Mouse (Mus musculus) MEL (cell line): Measurements from ENCODE around the gene Slc22a20. TPM values are rescaled to one million over a fixed set of nuclear protein-coding genes. Genes with fewer than 3 reads are reported as not detected.

Experiments
- DNase-seq: peaks from one replicate; pipeline ENCODE4 v3.0.0; 2011; ENCODE audit warnings: low read depth, low spot score
- H3K27ac ChIP-seq: 2 replicates; pipeline ENCODE4 v1.5.1; 2012; ENCODE audit warnings: low read depth, mild to moderate bottlenecking, control low read depth, low read length, moderate library complexity; ENCODE audit not compliant: control insufficient read depth
- H3K27me3 ChIP-seq, 2 experiments: fragments of 150-350 bp in 1 of 2; sonication (generic) in 1 of 2; 2 replicates each; pipeline ENCODE4 v1.6.1; 2012; ENCODE audit warnings: low read length in 2 of 2, mild to moderate bottlenecking in 2 of 2, improper control_type of control experiment in 1 of 2, moderate library complexity in 1 of 2; ENCODE audit not compliant: insufficient read depth in 2 of 2, control insufficient read depth in 1 of 2
- H3K36me3 ChIP-seq, 2 experiments: 2 replicates each; pipeline ENCODE4 v1.6.1; 2012 to 2014; ENCODE audit warnings: low read length in 2 of 2, improper control_type of control experiment in 1 of 2, inconsistent platforms in 1 of 2, mild to moderate bottlenecking in 1 of 2; ENCODE audit not compliant: insufficient read depth in 2 of 2, control insufficient read depth in 1 of 2
- H3K4me1 ChIP-seq, 2 experiments: fragments of 150-350 bp in 1 of 2; sonication (generic) in 1 of 2; 2 replicates each; pipeline ENCODE4 v1.6.1; 2012; ENCODE audit warnings: low read length in 2 of 2, improper control_type of control experiment in 1 of 2, mild to moderate bottlenecking in 1 of 2; ENCODE audit not compliant: insufficient read depth in 2 of 2, control insufficient read depth in 1 of 2
- H3K4me3 ChIP-seq, 2 experiments: fragments of 150-350 bp in 1 of 2; sonication (generic) in 1 of 2; 2 replicates each; pipeline ENCODE4 v1.5.1; 2012; ENCODE audit warnings: low read depth in 2 of 2, low read length in 2 of 2, mild to moderate bottlenecking in 2 of 2, moderate library complexity in 2 of 2, control low read depth in 1 of 2, improper control_type of control experiment in 1 of 2; ENCODE audit not compliant: control insufficient read depth in 1 of 2, insufficient read depth in 1 of 2
- H3K79me2 ChIP-seq: 2 replicates; pipeline ENCODE4 v1.6.1; 2012; ENCODE audit warnings: mild to moderate bottlenecking, low read length, moderate library complexity; ENCODE audit not compliant: control insufficient read depth, poor library complexity, insufficient read depth
- H3K9ac ChIP-seq: 2 replicates; pipeline ENCODE4 v1.6.1; 2012; ENCODE audit warnings: low read depth, mild to moderate bottlenecking, control low read depth, low read length, moderate library complexity; ENCODE audit not compliant: control insufficient read depth, poor library complexity, severe bottlenecking
- H3K9me3 ChIP-seq: fragments of 150-350 bp; sonication (generic); replicated peaks from 2 replicates; pipeline ENCODE4 v1.6.1; 2012; ENCODE audit warnings: mild to moderate bottlenecking, low read length, improper control_type of control experiment, moderate library complexity; ENCODE audit not compliant: insufficient read depth
- E2F4 ChIP-seq: IDR thresholded peaks from 2 replicates; pipeline ENCODE4 v1.6.1; 2011; ENCODE audit warnings: low read depth, low read length, improper control_type of control experiment, borderline replicate concordance
- EP300 ChIP-seq, 2 experiments: IDR thresholded peaks; 2 replicates each; pipeline ENCODE4 v1.6.1; 2011; ENCODE audit warnings: improper control_type of control experiment in 2 of 2, low read length in 2 of 2, low read depth in 1 of 2, mild to moderate bottlenecking in 1 of 2
- ETS1 ChIP-seq: IDR thresholded peaks from 2 replicates; pipeline ENCODE4 v1.6.1; 2012; ENCODE audit warnings: low read depth, mild to moderate bottlenecking, inconsistent platforms, low read length, improper control_type of control experiment, moderate library complexity
- GABPA ChIP-seq: IDR thresholded peaks from 2 replicates; pipeline ENCODE4 v1.6.1; 2012; ENCODE audit warnings: low read depth, mild to moderate bottlenecking, inconsistent platforms, low read length, improper control_type of control experiment, moderate library complexity
- KAT2A ChIP-seq: conservative IDR thresholded peaks from 2 replicates; pipeline ENCODE4 v1.6.1; 2012; ENCODE audit warnings: low read depth, low read length, improper control_type of control experiment, inconsistent platforms
- MAFK ChIP-seq: IDR thresholded peaks from 2 replicates; pipeline ENCODE4 v1.6.1; 2011; ENCODE audit warnings: low read depth, mild to moderate bottlenecking, low read length, improper control_type of control experiment, borderline replicate concordance
- MAX ChIP-seq: IDR thresholded peaks from 2 replicates; pipeline ENCODE4 v1.6.1; 2011; ENCODE audit warnings: low read length, improper control_type of control experiment
- MAZ ChIP-seq: IDR thresholded peaks from 2 replicates; pipeline ENCODE4 v1.6.1; 2012; ENCODE audit warnings: low read depth, mild to moderate bottlenecking, inconsistent platforms, low read length, improper control_type of control experiment
- MXI1 ChIP-seq: IDR thresholded peaks from 2 replicates; pipeline ENCODE4 v1.6.1; 2011; ENCODE audit warnings: mild to moderate bottlenecking, low read depth, low read length, improper control_type of control experiment
- MYB ChIP-seq: IDR thresholded peaks from 2 replicates; pipeline ENCODE4 v1.6.1; 2011; ENCODE audit warnings: mild to moderate bottlenecking, low read depth, low read length, improper control_type of control experiment
- NELFE ChIP-seq: IDR thresholded peaks from 2 replicates; pipeline ENCODE4 v1.6.1; 2011; ENCODE audit warnings: low read depth, low read length, improper control_type of control experiment
- NRF1 ChIP-seq: IDR thresholded peaks from 2 replicates; pipeline ENCODE4 v1.6.1; 2014; ENCODE audit warnings: low read depth, mild to moderate bottlenecking, inconsistent platforms, low read length, improper control_type of control experiment, moderate library complexity; ENCODE audit not compliant: poor library complexity, insufficient read depth, severe bottlenecking
- POLR2AphosphoS5 ChIP-seq: IDR thresholded peaks from 2 replicates; pipeline ENCODE4 v1.6.1; 2012; ENCODE audit warnings: low read depth, borderline replicate concordance, mild to moderate bottlenecking, inconsistent platforms, low read length, moderate library complexity, mixed read lengths
- RCOR1 ChIP-seq: IDR thresholded peaks from 2 replicates; pipeline ENCODE4 v1.6.1; 2012; ENCODE audit warnings: low read depth, mild to moderate bottlenecking, inconsistent platforms, low read length, improper control_type of control experiment
- SMC3 ChIP-seq: IDR thresholded peaks from 2 replicates; pipeline ENCODE4 v1.6.1; 2011; ENCODE audit warnings: low read depth, low read length, improper control_type of control experiment
- TAL1 ChIP-seq: IDR thresholded peaks from 2 replicates; pipeline ENCODE4 v1.6.1; 2012; ENCODE audit warnings: mild to moderate bottlenecking, inconsistent platforms, low read length, moderate library complexity, mixed read lengths
- TCF12 ChIP-seq: IDR thresholded peaks from 2 replicates; pipeline ENCODE4 v1.6.1; 2014; ENCODE audit warnings: low read depth, mild to moderate bottlenecking, inconsistent platforms, low read length, improper control_type of control experiment, moderate library complexity
- USF1 ChIP-seq: IDR thresholded peaks from 2 replicates; pipeline ENCODE4 v1.6.1; 2014; ENCODE audit warnings: low read depth, mild to moderate bottlenecking, inconsistent platforms, low read length, improper control_type of control experiment, moderate library complexity
- USF2 ChIP-seq, 2 experiments: IDR thresholded peaks; 2 replicates each; pipeline ENCODE4 v1.6.1; 2011 to 2012; ENCODE audit warnings: improper control_type of control experiment in 2 of 2, low read length in 2 of 2, borderline replicate concordance in 1 of 2, inconsistent platforms in 1 of 2, low read depth in 1 of 2, mild to moderate bottlenecking in 1 of 2; ENCODE audit not compliant: insufficient read depth in 1 of 2
- ZNF384 ChIP-seq: IDR thresholded peaks from 2 replicates; pipeline ENCODE4 v1.6.1; 2012; ENCODE audit warnings: low read depth, mild to moderate bottlenecking, inconsistent platforms, low read length, improper control_type of control experiment
- polyA plus RNA-seq, 2 experiments: library from polyadenylated mRNA; stranded (reverse) in 1 of 2; unstranded in 1 of 2; fragments of >175 nt in 1 of 2; fragments of >200 nt in 1 of 2; gene quantifications; 2 replicates each; pipeline versions ENCODE4 v1.2.1 to v1.2.4; 2012; ENCODE audit warnings: low replicate concordance in 2 of 2, low read depth in 1 of 2; ENCODE audit not compliant: insufficient read length in 2 of 2, insufficient read depth in 1 of 2, missing spikeins in 1 of 2
- total RNA-seq: library from RNA; depleted of rRNA; stranded (reverse); fragments of 300-350 nt; gene quantifications from 2 replicates; pipeline ENCODE4 v1.2.3, GENCODE M21; 2012

Gene Slc22a20
- total and polyA plus RNA-seq, 3 experiments: not detected

- TF ChIP-seq USF2 (IDR thresholded peaks at IDR 0.05; ENCODE audit: borderline replicate concordance in 1 of 2, insufficient read depth in 1 of 2, low read depth in 1 of 2, low read length in 2 of 2): no peak
These were observed 5.5 kb downstream of the Slc22a20 start (continued) for GRCm38 (mm10) chr19:5980477-5980876.

GRCm38 (mm10) chr19:5977717-5978116 lies 8.2 kb downstream of the Slc22a20 start:
- TF ChIP-seq POLR2AphosphoS5: no peak
- TF ChIP-seq GABPA: no peak
- no peak for TF ChIP-seq RCOR1
- TF ChIP-seq MYB: no peak
- TF ChIP-seq SMC3: no peak
- no peak for TF ChIP-seq MAZ
- no peak for TF ChIP-seq MAFK
- no peak for TF ChIP-seq ETS1
- no peak for TF ChIP-seq TAL1
- TF ChIP-seq USF1: no peak
- TF ChIP-seq NRF1: no peak
- TF ChIP-seq MXI1: no peak
- TF ChIP-seq NELFE: no peak
- TF ChIP-seq USF2 (IDR thresholded peaks at IDR 0.05; ENCODE audit: borderline replicate concordance in 1 of 2, insufficient read depth in 1 of 2, low read depth in 1 of 2, low read length in 2 of 2): no peak
- TF ChIP-seq TCF12: no peak
- no peak for TF ChIP-seq KAT2A
- no peak for TF ChIP-seq EP300 (IDR thresholded peaks at IDR 0.05; ENCODE audit: low read depth in 1 of 2, low read length in 2 of 2)
- no peak for TF ChIP-seq E2F4
- TF ChIP-seq ZNF384: no peak
- TF ChIP-seq MAX: no peak
- TF ChIP-seq, all 39 proteins: peak for 0
- Histone ChIP-seq H3K79me2 (no peaks in the 10 kb centered on the region), H3K4me3 (no peak overlapping the region), H3K36me3 (peaks cover 0 to 3% of the 10 kb centered on the region in 2 experiments; a peak in 1 of 4 replicates), H3K27me3 (no peaks in the 10 kb centered on the region), H3K27ac (no peak overlapping the region), H3K9me3 (no peaks in the 10 kb centered on the region), H3K4me1 (peaks cover 13 to 14% of the 10 kb centered on the region in 2 experiments), H3K9ac (no peak overlapping the region)
- no peak for DNase-seq
